Mouse (Mus musculus): ENCODE results near the gene Ninj2. TPM values are rescaled to one million over a fixed set of nuclear protein-coding genes. Genes with fewer than 3 reads are reported as not detected.

Gene Ninj2
- polyA plus RNA-seq, 1 experiment: 0.26 TPM

- H3K4me1 ChIP-seq (ENCODE audit: control insufficient read depth, insufficient read depth, low read length): no peaks in the 10 kb centered on the region
- WGBS: 59% methylated on average over 6 of the region's 6 CpGs
- H3K4me3 ChIP-seq (replicated peaks; ENCODE audit: extremely low read depth, low read depth, low read length): no peak overlapping the region
- no peak for DNase-seq
- no peak for TF ChIP-seq POLR2A (IDR thresholded peaks at IDR 0.05; ENCODE audit: borderline replicate concordance, extremely low read depth, low read depth, low read length)
- no peak for TF ChIP-seq CTCF (IDR thresholded peaks at IDR 0.05; ENCODE audit: insufficient read depth, low read length)
Measured at GRCm38 (mm10) chr6:120225355-120225754, 132.2 kb downstream of the Ninj2 start.

DNA sequence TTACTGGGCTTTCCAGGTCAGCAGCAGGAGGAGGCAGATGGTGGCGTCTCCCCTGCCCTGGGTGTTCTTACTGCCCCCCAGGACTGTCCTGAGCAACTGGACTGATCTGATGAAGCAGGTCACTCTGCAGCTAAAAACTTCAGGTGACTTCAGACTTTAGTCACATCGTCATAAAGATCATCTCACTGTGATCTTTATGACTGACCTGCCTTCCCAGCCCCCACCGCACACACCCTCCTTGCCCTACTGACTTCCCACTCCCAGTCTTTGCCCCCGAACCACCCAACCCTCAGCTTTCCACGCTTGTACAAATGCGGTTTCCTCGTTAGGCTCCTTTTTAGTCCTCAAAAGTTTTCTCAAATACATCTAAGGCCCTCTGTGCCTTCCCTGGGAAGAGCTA is 133.9 kb downstream of the Ninj2 start:
- whole genome bisulfite sequencing: 84% methylated on average over 7 of the region's 7 CpGs

DNA sequence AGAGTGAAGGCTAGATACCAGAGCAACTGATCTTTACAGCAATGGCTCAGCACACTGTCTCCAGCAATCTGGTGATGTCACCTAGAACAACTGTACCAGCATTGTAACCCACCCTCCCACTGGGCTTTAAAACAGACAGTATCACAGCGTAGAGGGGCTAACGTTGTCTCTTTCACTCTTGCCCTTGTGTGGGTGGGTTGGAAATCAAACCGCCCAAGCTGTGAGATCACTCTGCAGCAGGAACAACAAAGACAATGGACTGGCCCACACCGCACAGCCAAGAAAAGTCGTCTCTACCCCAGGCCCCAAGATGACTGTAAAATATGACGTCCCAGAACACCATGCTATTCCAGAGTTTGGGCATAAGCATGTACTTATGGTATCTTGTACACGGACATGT is 136.7 kb downstream of the Ninj2 start:
- Histone ChIP-seq H3K4me3 (replicated peaks; ENCODE audit: extremely low read depth, low read depth, low read length) (no peak overlapping the region), H3K4me1 (ENCODE audit: control insufficient read depth, insufficient read depth, low read length) (no peaks in the 10 kb centered on the region)
- TF ChIP-seq POLR2A (IDR thresholded peaks at IDR 0.05; ENCODE audit: borderline replicate concordance, extremely low read depth, low read depth, low read length): no peak
- TF ChIP-seq CTCF (IDR thresholded peaks at IDR 0.05; ENCODE audit: insufficient read depth, low read length): no peak
- 76% methylated on average over 7 of the region's 7 CpGs for WGBS
- no peak for DNase-seq

More for the DNA sequence above, 133.9 kb downstream of the Ninj2 start:
- no peaks in the 10 kb centered on the region for H3K4me1 ChIP-seq (ENCODE audit: control insufficient read depth, insufficient read depth, low read length)
- no peak for TF ChIP-seq CTCF (IDR thresholded peaks at IDR 0.05; ENCODE audit: insufficient read depth, low read length)
- TF ChIP-seq POLR2A (IDR thresholded peaks at IDR 0.05; ENCODE audit: borderline replicate concordance, extremely low read depth, low read depth, low read length): no peak
- no peak for DNase-seq
- H3K4me3 ChIP-seq (replicated peaks; ENCODE audit: extremely low read depth, low read depth, low read length): no peak overlapping the region

GRCm38 (mm10) chr6:120230441-120230840 is 137.3 kb downstream of the Ninj2 start:
- TF ChIP-seq POLR2A (IDR thresholded peaks at IDR 0.05; ENCODE audit: borderline replicate concordance, extremely low read depth, low read depth, low read length): no peak
- TF ChIP-seq CTCF (IDR thresholded peaks at IDR 0.05; ENCODE audit: insufficient read depth, low read length): no peak
- H3K4me1 ChIP-seq (ENCODE audit: control insufficient read depth, insufficient read depth, low read length): no peaks in the 10 kb centered on the region
- no peak overlapping the region for H3K4me3 ChIP-seq (replicated peaks; ENCODE audit: extremely low read depth, low read depth, low read length)
- DNase-seq: no peak
- WGBS: 47% methylated on average over 1 of the region's 1 CpGs

GRCm38 (mm10) chr6:120232885-120233284 is 139.7 kb downstream of the Ninj2 start:
- Histone ChIP-seq H3K4me3 (replicated peaks; ENCODE audit: extremely low read depth, low read depth, low read length) (no peak overlapping the region), H3K4me1 (ENCODE audit: control insufficient read depth, insufficient read depth, low read length) (no peaks in the 10 kb centered on the region)
- DNase-seq: no peak
- TF ChIP-seq CTCF (IDR thresholded peaks at IDR 0.05; ENCODE audit: insufficient read depth, low read length): no peak
- no peak for TF ChIP-seq POLR2A (IDR thresholded peaks at IDR 0.05; ENCODE audit: borderline replicate concordance, extremely low read depth, low read depth, low read length)
- WGBS: 86% methylated on average over 6 of the region's 6 CpGs

GRCm38 (mm10) chr6:120235874-120236273 is 142.7 kb downstream of the Ninj2 start:
- H3K4me3 ChIP-seq (replicated peaks; ENCODE audit: extremely low read depth, low read depth, low read length): no peak overlapping the region
- no peaks in the 10 kb centered on the region for H3K4me1 ChIP-seq (ENCODE audit: control insufficient read depth, insufficient read depth, low read length)
- WGBS: 53% methylated on average over 7 of the region's 7 CpGs
- no peak for TF ChIP-seq CTCF (IDR thresholded peaks at IDR 0.05; ENCODE audit: insufficient read depth, low read length)
- TF ChIP-seq POLR2A (IDR thresholded peaks at IDR 0.05; ENCODE audit: borderline replicate concordance, extremely low read depth, low read depth, low read length): no peak
- no peak for DNase-seq

- WGBS: 72% methylated on average over 5 of the region's 5 CpGs
- TF ChIP-seq CTCF (IDR thresholded peaks at IDR 0.05; ENCODE audit: insufficient read depth, low read length) (no peak), POLR2A (IDR thresholded peaks at IDR 0.05; ENCODE audit: borderline replicate concordance, extremely low read depth, low read depth, low read length) (no peak)
- H3K4me3 ChIP-seq (replicated peaks; ENCODE audit: extremely low read depth, low read depth, low read length): no peak overlapping the region
- DNase-seq: no peak
- H3K4me1 ChIP-seq (ENCODE audit: control insufficient read depth, insufficient read depth, low read length): no peaks in the 10 kb centered on the region
Measured at GRCm38 (mm10) chr6:120240461-120240860, 147.3 kb downstream of the Ninj2 start.

GRCm38 (mm10) chr6:120241453-120241852 is 148.3 kb downstream of the Ninj2 start:
- TF ChIP-seq POLR2A (IDR thresholded peaks at IDR 0.05; ENCODE audit: borderline replicate concordance, extremely low read depth, low read depth, low read length) (no peak), CTCF (IDR thresholded peaks at IDR 0.05; ENCODE audit: insufficient read depth, low read length) (no peak)
- WGBS: 80% methylated on average over 12 of the region's 12 CpGs
- no peak overlapping the region for H3K4me3 ChIP-seq (replicated peaks; ENCODE audit: extremely low read depth, low read depth, low read length)
- H3K4me1 ChIP-seq (ENCODE audit: control insufficient read depth, insufficient read depth, low read length): no peaks in the 10 kb centered on the region
- DNase-seq: no peak

DNA sequence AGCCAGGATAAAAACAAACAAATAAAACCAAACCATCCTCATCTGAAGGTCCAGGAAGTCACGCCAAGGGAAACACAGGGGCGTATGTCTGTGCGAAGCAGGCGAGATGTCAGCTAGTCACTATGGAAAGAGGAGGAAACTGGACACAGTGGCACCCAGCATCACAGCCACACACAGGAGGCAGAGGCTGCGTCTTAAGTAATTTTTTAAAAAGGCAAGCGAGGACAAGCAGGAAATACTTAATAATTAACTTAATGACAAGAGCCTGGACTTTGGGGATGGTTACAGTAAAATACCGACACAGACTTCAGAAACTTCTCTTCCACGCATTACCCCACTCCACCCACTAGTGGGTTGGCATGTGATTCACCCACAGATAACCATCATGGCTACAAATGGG is 149.4 kb downstream of the Ninj2 start:
- DNase-seq: no peak
- Histone ChIP-seq H3K4me1 (ENCODE audit: control insufficient read depth, insufficient read depth, low read length) (no peaks in the 10 kb centered on the region), H3K4me3 (replicated peaks; ENCODE audit: extremely low read depth, low read depth, low read length) (no peak overlapping the region)
- no peak for TF ChIP-seq CTCF (IDR thresholded peaks at IDR 0.05; ENCODE audit: insufficient read depth, low read length)
- TF ChIP-seq POLR2A (IDR thresholded peaks at IDR 0.05; ENCODE audit: borderline replicate concordance, extremely low read depth, low read depth, low read length): no peak
- 51% methylated on average over 8 of the region's 8 CpGs for WGBS

DNA sequence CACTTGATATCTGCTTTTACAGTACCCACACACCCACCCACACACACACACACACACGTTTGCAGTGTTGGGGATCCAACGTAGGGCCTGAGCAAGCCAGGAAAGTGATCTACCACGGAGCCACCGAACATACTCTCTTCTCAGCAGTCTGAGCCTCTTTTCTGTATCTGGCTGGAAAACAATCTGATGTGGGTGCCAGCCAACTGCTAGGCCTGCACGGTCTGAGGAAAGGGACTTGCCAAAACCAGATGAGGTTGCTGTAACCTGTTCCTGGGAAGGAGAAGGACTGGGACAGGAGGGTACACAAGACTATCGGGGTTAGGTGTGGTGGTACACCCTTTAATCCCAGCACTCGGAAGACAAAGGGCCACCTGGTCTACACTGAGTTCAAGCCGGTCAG is 150.1 kb downstream of the Ninj2 start:
- no peak for TF ChIP-seq POLR2A (IDR thresholded peaks at IDR 0.05; ENCODE audit: borderline replicate concordance, extremely low read depth, low read depth, low read length)
- no peak for TF ChIP-seq CTCF (IDR thresholded peaks at IDR 0.05; ENCODE audit: insufficient read depth, low read length)
- WGBS: 66% methylated on average over 8 of the region's 8 CpGs
- H3K4me1 ChIP-seq (ENCODE audit: control insufficient read depth, insufficient read depth, low read length): no peaks in the 10 kb centered on the region

More for the DNA sequence above, 150.1 kb downstream of the Ninj2 start:
- H3K4me3 ChIP-seq (replicated peaks; ENCODE audit: extremely low read depth, low read depth, low read length): no peak overlapping the region
- no peak for DNase-seq

Data from lung, adult 2 months (tissue).